In genomic region chr11:63175302-63175701, GRCm38 (mm10) we compare ENCODE assay signal across 12 mouse cellular contexts. TPM values are rescaled to one million over a fixed set of nuclear protein-coding genes. Genes with fewer than 3 reads are reported as not detected.
DNase-seq lines count a peak whose midpoint lies in the region; ATAC-seq and TF ChIP-seq lines count a peak whose summit lies in the region.
"Had no signal": no experiment of that assay in that cellular context is flagged by ENCODE, and none has a peak within 500 bp of the region (broad histone marks: within the 10 kb centered on the region; RNA-seq: fewer than 3 reads in every experiment).

No protein-coding gene starts in this region.

- H3K9ac ChIP-seq in limb, embryonic 11.5 days (ENCODE audit: low read length): no peak overlapping the region
- H3K9ac ChIP-seq: midbrain, embryonic 13.5 days had no signal

- ATAC-seq in limb, embryonic 11.5 days (ENCODE audit: insufficient number of reproducible peaks, low FRiP score, low TSS enrichment, low read depth): no peak
- ATAC-seq: midbrain, embryonic 13.5 days had no signal

- intact Hi-C loops in left cerebral cortex, postnatal 10 days (cut with DNase I): no loop called here

- H3K4me2 ChIP-seq in limb, embryonic 11.5 days (ENCODE audit: low read depth, severe bottlenecking): no peak overlapping the region
- H3K4me2 ChIP-seq: midbrain, embryonic 13.5 days had no signal

- no peaks in the 10 kb centered on the region for H3K9me3 ChIP-seq in limb, embryonic 11.5 days (ENCODE audit: control insufficient read depth, low read length)
- H3K9me3 ChIP-seq: midbrain, embryonic 13.5 days had no signal

- H3K27ac ChIP-seq in limb, embryonic 11.5 days (replicated peaks; ENCODE audit: low read depth, low read length): no peak overlapping the region
- H3K27ac ChIP-seq in thymus, adult 2 months (ENCODE audit: control insufficient read depth, insufficient read depth, low read length): no peak overlapping the region
- H3K27ac ChIP-seq: midbrain, embryonic 13.5 days had no signal

- no peaks in the 10 kb centered on the region for H3K36me3 ChIP-seq in limb, embryonic 11.5 days (ENCODE audit: control insufficient read depth, insufficient read depth, low read length)
- no peaks in the 10 kb centered on the region for H3K36me3 ChIP-seq in thymus, adult 2 months (ENCODE audit: control insufficient read depth, insufficient read depth, low read length)
- H3K36me3 ChIP-seq: midbrain, embryonic 13.5 days had no signal

- peak; percentile 27 for DNase-seq in kidney, postnatal 10 days
- no peak for DNase-seq in kidney, postnatal 14 days
- DNase-seq in A20 (ENCODE audit: low read depth, low spot score) (peak; percentile 6), NIH3T3 (ENCODE audit: low read depth) (peak; percentile 46)
- DNase-seq in limb, embryonic 11.5 days (ENCODE audit: low spot score): peak; percentile 22
- no peak for DNase-seq in ovary, postnatal 10 days (ENCODE audit: low spot score)
- no peak for DNase-seq in left cerebral cortex, postnatal 10 days (ENCODE audit: extremely low spot score in 1 of 2, low spot score in 2 of 2)
- DNase-seq in thymus, adult 2 months: no peak
- DNase-seq: thymus, postnatal 14 days had no signal

- H3K27me3 ChIP-seq in limb, embryonic 11.5 days (ENCODE audit: control insufficient read depth, insufficient read depth, low read length): no peaks in the 10 kb centered on the region
- H3K27me3 ChIP-seq in thymus, adult 2 months (ENCODE audit: control insufficient read depth, insufficient read depth, low read length): no peaks in the 10 kb centered on the region

- no peaks in the 10 kb centered on the region for H3K4me1 ChIP-seq in limb, embryonic 11.5 days (ENCODE audit: control insufficient read depth, insufficient read depth, low read length)
- no peaks in the 10 kb centered on the region for H3K4me1 ChIP-seq in thymus, adult 2 months (replicated peaks; ENCODE audit: control insufficient read depth, insufficient read depth, low read length)

- TF ChIP-seq POLR2A in thymus, adult 2 months (IDR thresholded peaks at IDR 0.05; ENCODE audit: control insufficient read depth, extremely low read depth, insufficient read depth, low read length, poor library complexity): no peak

- H3K4me3 ChIP-seq in limb, embryonic 11.5 days (ENCODE audit: low read depth, low read length): no peak overlapping the region
- H3K4me3 ChIP-seq in thymus, adult 2 months (ENCODE audit: control insufficient read depth, insufficient read depth, low read length): no peak overlapping the region
- H3K4me3 ChIP-seq: midbrain, embryonic 13.5 days had no signal

- no peak for TF ChIP-seq CTCF in thymus, adult 2 months (IDR thresholded peaks at IDR 0.05; ENCODE audit: borderline replicate concordance, control insufficient read depth, extremely low read depth, insufficient read depth, low read length, poor library complexity)

- 40% methylated on average over 3 of the region's 3 CpGs for WGBS in limb, embryonic 11.5 days
- 66% methylated on average over 3 of the region's 3 CpGs for WGBS in thymus, adult 2 months

RNA-seq across cellular contexts. Expression of gene Pmp22, which starts 46.5 kb away (rescaled TPM):
- 43.7 and 51.0 TPM in 2 replicates for polyA plus RNA-seq in limb, embryonic 11.5 days (2014; fragmentation: Nextera tagmentation; extraction: Ambion mirVana)
- 10 to 100 TPM; 18.2 to 21.3 TPM for total RNA-seq in left cerebral cortex, postnatal 10 days (2021)
- polyA plus RNA-seq in thymus, adult 2 months (2012; rRNA removed): 24.2 and 27.3 TPM in 2 replicates
- total RNA-seq: common myeloid progenitor, adult 5-6 weeks; hematopoietic stem cell, adult 5-6 weeks had no signal

Comparison
In these comparisons a context has a peak if more than half of its experiments do, and no peak if none do; other contexts are left out.
1. DNase-seq: peak in kidney, postnatal 10 days (single experiment), A20 (single experiment), NIH3T3 (single experiment) and limb, embryonic 11.5 days (single experiment); none in kidney, postnatal 14 days (single experiment), ovary, postnatal 10 days (single experiment), left cerebral cortex, postnatal 10 days (0 of 2) and thymus, adult 2 months (single experiment).